Mouse (Mus musculus) cerebral cortex, adult 2 months (tissue): Measurements from ENCODE around the gene Cog1.

Source experiments
- WGBS: fragments of 180-500 bp; shearing (Covaris S2); methylation state at CpG from one replicate; pipeline ENCODE4 v1.1.7; 2018; 5-methylcytosine and 5-hydroxymethylcytosine counted together

Gene Cog1

GRCm38 (mm10) chr11:113666648-113667047 lies 17.7 kb downstream of the Cog1 start:
- WGBS, result 66% methylated on average over 10 of the region's 10 CpGs

GRCm38 (mm10) chr11:113667122-113667521 lies 18.2 kb downstream of the Cog1 start:
- WGBS, result 52% methylated on average over 2 of the region's 2 CpGs

- 81% methylated on average over 4 of the region's 4 CpGs for WGBS
These were observed 18.7 kb downstream of the Cog1 start for GRCm38 (mm10) chr11:113667704-113668103.

- WGBS, result 58% methylated on average over 5 of the region's 5 CpGs
These were observed 19.9 kb downstream of the Cog1 start for GRCm38 (mm10) chr11:113668857-113669256.

GRCm38 (mm10) chr11:113669711-113670110 lies 20.7 kb downstream of the Cog1 start:
- 75% methylated on average over 4 of the region's 4 CpGs for WGBS

GRCm38 (mm10) chr11:113673614-113674013 lies 24.6 kb downstream of the Cog1 start:
- 42% methylated on average over 4 of the region's 4 CpGs for WGBS

- WGBS, result 88% methylated on average over 5 of the region's 5 CpGs
These were observed 25.6 kb downstream of the Cog1 start for GRCm38 (mm10) chr11:113674595-113674994.

GRCm38 (mm10) chr11:113676847-113677246 lies 27.9 kb downstream of the Cog1 start:
- WGBS, result 40% methylated on average over 2 of the region's 2 CpGs

GRCm38 (mm10) chr11:113677378-113677777 lies 28.4 kb downstream of the Cog1 start:
- 90% methylated on average over 2 of the region's 2 CpGs for WGBS

GRCm38 (mm10) chr11:113678373-113678772 lies 29.4 kb downstream of the Cog1 start:
- 56% methylated on average over 8 of the region's 8 CpGs for WGBS

- 85% methylated on average over 2 of the region's 2 CpGs for WGBS
These were observed 32.0 kb downstream of the Cog1 start for GRCm38 (mm10) chr11:113680954-113681353.

- WGBS, result under 1% methylated on average over 38 of the region's 38 CpGs
These were observed 34.1 kb downstream of the Cog1 start for GRCm38 (mm10) chr11:113682897-113683626.

GRCm38 (mm10) chr11:113683627-113683956 lies 34.6 kb downstream of the Cog1 start:
- under 1% methylated on average over 38 of the region's 38 CpGs for WGBS

- WGBS, result under 1% methylated on average over 73 of the region's 73 CpGs
These were observed 35.2 kb downstream of the Cog1 start, which contains the start of the genes Fam104a and D11Wsu47e for GRCm38 (mm10) chr11:113683957-113684706. Gene Fam104a (minus strand): TSS chr11:113684155. Gene D11Wsu47e (plus strand): TSS chr11:113684412.

- 41% methylated on average over 25 of the region's 25 CpGs for WGBS
These were observed 35.9 kb downstream of the Cog1 start for GRCm38 (mm10) chr11:113684707-113685426.

GRCm38 (mm10) chr11:113687031-113687430 lies 38.1 kb downstream of the Cog1 start:
- 62% methylated on average over 2 of the region's 2 CpGs for WGBS

- 53% methylated on average over 12 of the region's 12 CpGs for WGBS
These were observed 41.5 kb downstream of the Cog1 start for GRCm38 (mm10) chr11:113690506-113690905.

GRCm38 (mm10) chr11:113691318-113691717 lies 42.3 kb downstream of the Cog1 start:
- 87% methylated on average over 5 of the region's 5 CpGs for WGBS

GRCm38 (mm10) chr11:113691851-113692250 lies 42.9 kb downstream of the Cog1 start:
- WGBS, result 51% methylated on average over 3 of the region's 3 CpGs

- WGBS, result 76% methylated on average over 5 of the region's 5 CpGs
These were observed 48.6 kb downstream of the Cog1 start for GRCm38 (mm10) chr11:113697571-113697970.

- WGBS, result 60% methylated on average over 12 of the region's 12 CpGs
These were observed 49.1 kb downstream of the Cog1 start for GRCm38 (mm10) chr11:113698013-113698545.

- 92% methylated on average over 7 of the region's 7 CpGs for WGBS
These were observed 50.7 kb downstream of the Cog1 start for GRCm38 (mm10) chr11:113699643-113700042.
